Mouse (Mus musculus) heart, embryonic 13.5 days (tissue): ENCODE results near the gene Sema5a. TPM values are rescaled to one million over a fixed set of nuclear protein-coding genes. Genes with fewer than 3 reads are reported as not detected.

Source experiments
- ATAC-seq: fragments of 200-750 bp; cut with Nextera tagmentation; 2 replicates; pipeline ENCODE4 v1.8.0; 2017; ENCODE audit warnings: moderate TSS enrichment; ENCODE audit not compliant: insufficient number of reproducible peaks, low FRiP score, low TSS enrichment; ENCODE audit errors: extremely low read depth
- H3K27ac ChIP-seq: fragments of 300-500 bp; sonication (generic); replicated peaks from 2 replicates; pipeline ENCODE4 v1.5.1; 2015; ENCODE audit warnings: moderate library complexity, mild to moderate bottlenecking, inconsistent platforms
- H3K27me3 ChIP-seq: fragments of 300-500 bp; sonication (generic); replicated peaks from 2 replicates; pipeline ENCODE4 v1.6.1; 2015; ENCODE audit warnings: mild to moderate bottlenecking, inconsistent platforms
- H3K36me3 ChIP-seq: fragments of 300-500 bp; sonication (generic); 2 replicates; pipeline ENCODE4 v1.6.1; 2015; ENCODE audit warnings: mild to moderate bottlenecking, inconsistent platforms
- H3K4me1 ChIP-seq: fragments of 300-500 bp; sonication (generic); 2 replicates; pipeline ENCODE4 v1.6.1; 2015; ENCODE audit warnings: inconsistent platforms
- H3K4me2 ChIP-seq: fragments of 300-500 bp; sonication (generic); 2 replicates; pipeline ENCODE4 v1.6.1; 2015; ENCODE audit warnings: inconsistent platforms, mild to moderate bottlenecking, moderate library complexity
- H3K4me3 ChIP-seq: fragments of 300-500 bp; sonication (generic); 2 replicates; pipeline ENCODE4 v1.5.1; 2015; ENCODE audit warnings: moderate library complexity, mild to moderate bottlenecking, inconsistent platforms
- H3K9ac ChIP-seq: fragments of 300-500 bp; sonication (generic); 2 replicates; pipeline ENCODE4 v1.6.1; 2015; ENCODE audit warnings: inconsistent platforms, mild to moderate bottlenecking, moderate library complexity
- H3K9me3 ChIP-seq: fragments of 300-500 bp; sonication (generic); 2 replicates; pipeline ENCODE4 v1.6.1; 2016; ENCODE audit warnings: inconsistent platforms
- WGBS: fragments of 180-500 bp; shearing (Covaris S2); methylation state at CpG from one replicate; pipeline ENCODE4 v1.1.7; 2015; ENCODE audit warnings: mixed read lengths; 5-methylcytosine and 5-hydroxymethylcytosine counted together
- polyA plus RNA-seq: library from polyadenylated mRNA; unstranded; fragments of >200 nt; fragmentation: Nextera tagmentation; extraction: Ambion mirVana; gene quantifications from 2 replicates; pipeline ENCODE4 v1.2.1, GENCODE M21; 2015

Gene Sema5a
- polyA plus RNA-seq, 1 experiment from 2014 or later, result 6.3 TPM

DNA sequence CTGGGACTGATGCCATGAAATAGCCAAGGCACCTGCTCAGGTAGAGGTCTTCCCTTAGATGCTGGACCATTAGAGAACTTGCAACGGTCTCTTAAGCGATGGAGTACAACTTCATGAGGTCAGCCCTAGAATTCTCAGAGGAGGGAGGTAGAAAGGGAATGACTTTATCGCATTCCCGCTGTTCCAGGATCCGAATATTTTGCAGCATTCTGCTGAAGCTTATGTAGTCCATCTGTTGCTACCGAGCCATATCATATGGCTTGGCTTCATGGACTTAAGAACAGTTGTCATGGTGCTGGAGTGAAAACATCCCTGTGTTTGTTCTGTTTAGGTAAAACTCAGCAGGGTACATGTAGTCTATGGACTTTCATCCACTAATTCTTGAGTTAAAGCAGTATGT lies 369.1 kb downstream of the Sema5a start:
- Histone ChIP-seq H3K27ac (no peak overlapping the region), H3K4me2 (no peak overlapping the region), H3K4me3 (no peak overlapping the region), H3K36me3 (no peaks in the 10 kb centered on the region), H3K9me3 (no peaks in the 10 kb centered on the region), H3K9ac (no peak overlapping the region), H3K27me3 (no peaks in the 10 kb centered on the region), H3K4me1 (peaks cover 11% of the 10 kb centered on the region)
- no peak for ATAC-seq
- 83% methylated on average over 6 of the region's 6 CpGs for WGBS

DNA sequence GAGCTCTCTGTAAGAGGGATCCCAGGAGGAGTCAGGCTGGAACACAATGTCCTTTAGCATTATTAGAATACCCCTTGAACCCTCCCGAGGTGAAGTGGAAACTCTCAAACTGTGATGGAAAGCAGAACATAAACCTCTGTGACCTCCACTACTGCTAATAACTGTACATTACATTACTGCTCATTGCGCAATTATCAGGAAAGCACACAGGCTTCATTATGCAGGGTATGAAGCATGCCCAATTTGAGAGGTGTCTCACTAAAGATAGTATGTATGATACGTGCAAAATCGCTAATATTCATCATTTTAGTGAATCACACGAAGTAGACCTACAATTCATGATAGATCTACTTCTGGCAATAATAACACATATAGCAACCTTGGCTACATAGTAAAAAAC lies 371.2 kb downstream of the Sema5a start:
- Histone ChIP-seq H3K4me3 (no peak overlapping the region), H3K36me3 (no peaks in the 10 kb centered on the region), H3K27ac (no peak overlapping the region), H3K9ac (no peak overlapping the region), H3K4me1 (peaks cover 3% of the 10 kb centered on the region; the same call in 1 of the 2 replicates), H3K27me3 (no peaks in the 10 kb centered on the region), H3K9me3 (no peaks in the 10 kb centered on the region), H3K4me2 (no peak overlapping the region)
- WGBS, result 68% methylated on average over 5 of the region's 5 CpGs
- ATAC-seq, result no peak

DNA sequence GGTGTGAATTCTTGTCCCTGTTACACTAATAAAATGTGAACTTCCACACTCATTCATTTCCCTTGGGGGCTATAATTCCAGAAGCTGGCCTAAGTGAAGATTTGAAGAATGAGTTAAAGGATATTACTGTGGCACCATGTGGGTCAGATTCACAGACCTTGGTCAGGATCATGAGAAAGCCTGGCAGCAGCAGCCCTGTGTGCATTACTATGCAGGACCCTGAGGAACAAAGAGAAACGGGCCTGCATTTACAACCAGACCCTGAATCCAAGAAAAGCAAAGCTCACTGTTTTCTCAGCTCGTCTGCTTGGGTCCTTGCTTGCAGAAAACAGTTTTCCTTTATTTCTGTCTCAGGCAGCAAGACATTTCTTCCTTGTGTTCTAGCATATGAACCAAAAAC lies 374.6 kb downstream of the Sema5a start:
- Histone ChIP-seq H3K27ac (no peak overlapping the region), H3K9ac (no peak overlapping the region), H3K36me3 (no peaks in the 10 kb centered on the region), H3K4me3 (no peak overlapping the region), H3K27me3 (no peaks in the 10 kb centered on the region), H3K9me3 (no peaks in the 10 kb centered on the region), H3K4me1 (no peaks in the 10 kb centered on the region), H3K4me2 (no peak overlapping the region)
- WGBS, result 55% methylated on average over 2 of the region's 2 CpGs
- ATAC-seq, result no peak

DNA sequence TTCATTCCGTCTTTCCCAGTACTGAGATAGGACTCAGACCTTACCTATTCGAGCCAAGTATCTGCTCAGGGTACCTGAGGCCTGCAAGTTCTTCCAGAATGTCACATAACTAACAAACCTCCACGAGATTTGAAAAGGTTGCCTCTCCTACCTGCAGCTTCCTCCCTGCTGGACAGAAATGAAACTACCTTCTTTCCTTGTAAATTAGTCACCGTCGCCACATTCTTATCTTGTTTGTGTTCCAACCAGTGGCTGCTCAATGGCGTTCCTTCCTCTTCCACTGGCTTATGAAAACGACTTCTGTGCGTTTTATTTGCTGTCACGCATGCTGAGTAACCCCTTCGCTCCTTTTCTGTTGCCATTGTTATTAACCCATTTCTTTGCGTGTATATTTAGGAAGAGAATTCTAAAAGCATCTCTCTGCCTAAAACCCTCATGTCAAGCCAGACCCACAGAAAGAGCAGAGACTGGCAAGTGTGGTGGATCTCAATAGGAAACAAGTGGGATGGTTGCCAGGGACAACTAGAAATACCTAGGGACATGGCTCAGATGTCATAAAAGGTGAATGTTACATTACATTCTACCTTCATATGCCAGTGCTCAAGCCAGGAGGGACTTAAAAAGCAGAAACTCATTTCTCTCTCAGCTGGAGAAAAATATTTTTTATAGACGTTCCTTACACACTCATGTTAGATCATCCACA lies 378.6 kb downstream of the Sema5a start:
- Histone ChIP-seq H3K9ac (no peak overlapping the region), H3K9me3 (no peaks in the 10 kb centered on the region), H3K4me1 (no peaks in the 10 kb centered on the region), H3K4me2 (no peak overlapping the region), H3K4me3 (no peak overlapping the region), H3K27ac (no peak overlapping the region), H3K36me3 (no peaks in the 10 kb centered on the region), H3K27me3 (no peaks in the 10 kb centered on the region)
- WGBS, result 64% methylated on average over 12 of the region's 12 CpGs
- ATAC-seq, result no peak

DNA sequence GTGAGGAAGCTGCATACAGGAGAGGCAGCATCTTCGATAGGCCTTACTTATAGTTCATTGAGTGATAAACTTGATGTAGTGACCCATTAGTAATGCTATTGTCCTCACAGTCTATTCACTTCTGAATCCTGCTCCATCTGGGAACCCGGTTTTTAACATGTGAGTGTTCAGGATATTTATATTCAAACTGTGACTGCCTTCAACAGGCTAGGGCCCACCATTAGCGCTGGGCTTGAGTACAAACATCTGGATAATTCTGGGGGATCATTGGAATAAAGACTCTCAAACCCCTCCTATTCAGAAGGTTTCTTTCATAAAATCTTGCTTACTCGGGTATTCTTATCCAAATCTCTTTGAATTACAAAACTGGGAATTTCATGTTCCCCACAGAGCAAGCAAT lies 379.5 kb downstream of the Sema5a start:
- no peak overlapping the region for H3K27ac ChIP-seq
- no peak overlapping the region for H3K9ac ChIP-seq
- H3K9me3 ChIP-seq, result no peaks in the 10 kb centered on the region
- no peaks in the 10 kb centered on the region for H3K36me3 ChIP-seq
- no peak overlapping the region for H3K4me2 ChIP-seq
- no peaks in the 10 kb centered on the region for H3K4me1 ChIP-seq
- no peak for ATAC-seq
- H3K27me3 ChIP-seq, result no peaks in the 10 kb centered on the region
- H3K4me3 ChIP-seq, result no peak overlapping the region
- WGBS, result 72% methylated on average over 4 of the region's 4 CpGs

DNA sequence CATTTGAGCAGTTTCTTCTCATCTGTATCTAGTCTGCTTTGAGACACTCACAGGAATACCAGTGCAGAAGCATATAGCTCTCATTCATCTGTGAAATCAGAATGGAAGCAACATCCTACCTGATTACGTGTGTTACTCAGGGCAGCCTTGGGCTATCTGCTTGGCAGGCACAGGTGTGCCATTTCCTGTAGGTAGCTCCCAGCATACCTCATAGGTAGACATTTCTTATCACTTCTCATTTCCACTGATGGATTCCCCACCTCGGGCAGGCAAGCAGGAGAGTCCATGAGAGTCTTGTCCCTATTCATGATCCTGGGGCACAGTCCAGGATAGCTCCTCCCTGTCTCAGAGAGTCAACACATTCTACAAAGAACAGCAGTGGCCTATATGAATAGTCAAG lies 381.4 kb downstream of the Sema5a start:
- Histone ChIP-seq H3K9me3 (no peaks in the 10 kb centered on the region), H3K4me1 (peaks cover 2% of the 10 kb centered on the region; the same call in 1 of the 2 replicates), H3K9ac (no peak overlapping the region), H3K27me3 (no peaks in the 10 kb centered on the region), H3K4me2 (no peak overlapping the region), H3K4me3 (no peak overlapping the region), H3K36me3 (no peaks in the 10 kb centered on the region; the same call in 1 of the 2 replicates), H3K27ac (no peak overlapping the region)
- no peak for ATAC-seq
- 63% methylated on average over 2 of the region's 2 CpGs for WGBS

DNA sequence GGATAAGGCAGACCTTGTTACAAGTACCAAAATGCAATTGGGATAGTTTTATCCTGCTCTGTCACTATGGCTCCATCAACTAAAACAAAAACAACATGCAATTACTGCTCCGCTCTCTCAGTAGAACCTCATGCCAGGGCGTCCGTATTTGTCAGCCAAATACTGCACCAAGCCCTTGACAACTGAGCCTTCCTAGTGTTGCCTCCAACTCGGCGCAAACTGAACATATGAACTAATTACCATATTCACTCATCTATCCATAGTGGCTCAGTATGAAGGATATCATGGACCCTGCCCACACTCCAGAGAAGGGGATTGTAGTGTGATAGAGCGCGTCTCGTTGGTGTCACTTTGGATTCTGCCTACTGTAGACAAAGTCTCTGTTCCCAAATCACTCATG lies 389.1 kb downstream of the Sema5a start:
- Histone ChIP-seq H3K9me3 (no peaks in the 10 kb centered on the region), H3K4me1 (peaks cover 9% of the 10 kb centered on the region; the same call in 1 of the 2 replicates), H3K36me3 (no peaks in the 10 kb centered on the region; the same call in 1 of the 2 replicates), H3K4me3 (no peak overlapping the region), H3K9ac (no peak overlapping the region), H3K4me2 (no peak overlapping the region), H3K27ac (no peak overlapping the region), H3K27me3 (no peaks in the 10 kb centered on the region)
- ATAC-seq, result no peak
- WGBS, result 87% methylated on average over 8 of the region's 8 CpGs

DNA sequence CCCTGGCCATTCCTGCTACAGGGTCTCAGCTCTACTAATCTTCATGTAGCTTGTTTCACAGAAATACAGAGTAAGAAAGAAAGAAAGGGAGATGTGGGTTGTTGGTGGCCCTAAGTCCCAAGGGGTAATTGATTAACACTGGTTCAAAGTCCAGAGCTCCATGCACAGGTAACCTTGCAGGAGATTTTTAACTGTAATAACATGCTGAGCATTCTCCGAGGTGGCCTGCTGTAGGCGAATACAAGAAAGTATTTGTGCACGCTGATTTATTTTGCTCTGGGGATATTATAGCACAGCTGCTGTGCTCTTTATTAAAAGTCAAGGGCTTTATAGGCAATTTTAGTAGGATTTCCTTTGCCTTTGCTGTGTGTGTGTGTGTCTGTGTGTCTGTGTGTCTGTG lies 393.3 kb downstream of the Sema5a start:
- 84% methylated on average over 3 of the region's 3 CpGs for WGBS
- Histone ChIP-seq H3K27ac (no peak overlapping the region), H3K4me2 (no peak overlapping the region), H3K4me3 (no peak overlapping the region), H3K27me3 (no peaks in the 10 kb centered on the region), H3K9me3 (no peaks in the 10 kb centered on the region), H3K36me3 (no peaks in the 10 kb centered on the region), H3K4me1 (no peaks in the 10 kb centered on the region), H3K9ac (no peak overlapping the region)
- ATAC-seq, result no peak

DNA sequence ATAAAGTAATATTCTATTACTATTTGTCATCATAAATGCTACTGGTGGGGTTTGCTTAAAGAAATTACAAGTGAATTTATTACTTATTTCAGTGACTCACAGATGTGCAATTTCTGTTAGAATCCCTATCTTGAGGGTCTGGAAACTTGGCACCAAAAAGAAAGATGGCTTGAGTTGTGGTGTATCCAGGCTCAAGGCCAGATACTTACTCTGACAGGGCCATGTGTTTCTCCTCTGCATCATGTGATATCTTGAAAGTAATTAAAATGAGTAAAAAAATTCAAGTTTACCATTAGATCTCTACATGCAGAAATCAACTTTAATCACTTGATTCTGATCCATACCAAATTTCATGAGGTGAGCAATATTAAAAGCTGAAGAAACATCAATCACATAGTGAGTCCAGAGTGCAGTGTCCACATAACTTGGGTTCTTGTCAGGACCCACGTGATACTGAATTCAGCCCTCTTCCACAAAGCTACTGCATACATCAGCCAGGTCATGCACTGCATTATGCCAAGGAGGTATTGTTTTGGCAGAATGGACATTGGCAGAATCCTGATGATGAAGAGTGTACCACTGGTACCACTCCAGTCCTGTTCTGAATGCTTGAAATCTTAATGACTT lies 402.6 kb downstream of the Sema5a start:
- no peaks in the 10 kb centered on the region for H3K27me3 ChIP-seq
- H3K36me3 ChIP-seq, result no peaks in the 10 kb centered on the region
- WGBS, result 62% methylated on average over 1 of the region's 1 CpGs
- no peak overlapping the region for H3K9ac ChIP-seq
- no peaks in the 10 kb centered on the region for H3K9me3 ChIP-seq
- H3K4me2 ChIP-seq, result no peak overlapping the region
- no peak overlapping the region for H3K4me3 ChIP-seq
- H3K27ac ChIP-seq, result 0 out of 2 replicates have a peak overlapping the region, but pooled peaks have one; percentile 36
- ATAC-seq, result no peak
- peaks cover 6% of the 10 kb centered on the region; the same call in 1 of the 2 replicates for H3K4me1 ChIP-seq

DNA sequence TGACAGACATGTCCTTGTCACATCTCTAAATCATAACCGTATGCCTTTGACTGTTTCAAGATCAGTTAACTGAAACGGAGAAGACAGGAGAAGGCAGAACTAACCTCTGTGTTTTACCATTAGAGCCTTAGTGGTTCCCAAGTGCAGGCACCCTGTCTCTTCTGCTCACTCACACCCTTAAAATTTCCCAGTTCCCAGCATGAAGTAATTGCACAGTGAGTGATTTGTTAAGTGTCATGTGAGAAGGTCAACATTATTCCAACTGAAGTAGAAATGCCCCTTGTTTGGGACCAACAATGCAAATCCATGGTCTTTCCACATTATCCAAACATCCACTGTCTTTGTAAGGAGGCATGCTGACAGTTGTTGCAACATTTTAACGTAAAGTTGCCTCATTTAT lies 409.4 kb downstream of the Sema5a start:
- Histone ChIP-seq H3K27ac (no peak overlapping the region), H3K9ac (no peak overlapping the region), H3K4me3 (no peak overlapping the region), H3K9me3 (no peaks in the 10 kb centered on the region), H3K36me3 (no peaks in the 10 kb centered on the region), H3K4me2 (no peak overlapping the region), H3K27me3 (no peaks in the 10 kb centered on the region), H3K4me1 (peaks cover 7% of the 10 kb centered on the region; the same call in 1 of the 2 replicates)
- 62% methylated on average over 3 of the region's 3 CpGs for WGBS
- no peak for ATAC-seq

DNA sequence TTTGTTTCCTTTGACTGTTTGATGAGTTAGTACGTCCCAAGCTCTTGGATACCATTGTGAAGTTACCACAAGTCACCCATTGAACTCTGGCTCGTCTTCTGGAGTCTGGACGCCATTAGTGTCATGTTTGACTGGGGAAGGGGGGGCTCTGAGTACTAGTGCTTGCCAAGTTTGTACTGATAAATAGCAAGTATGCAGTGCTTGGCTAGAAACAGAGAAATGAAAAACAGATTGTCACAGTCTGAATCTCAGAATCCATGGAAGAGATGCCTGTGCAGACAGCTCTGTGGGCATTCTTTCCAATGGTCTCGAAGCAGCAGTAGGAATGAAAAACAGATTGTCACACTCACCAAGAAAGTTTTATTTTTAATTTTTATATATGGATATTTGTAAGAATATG lies 411.4 kb downstream of the Sema5a start:
- ATAC-seq, result no peak
- H3K4me3 ChIP-seq, result no peak overlapping the region
- no peaks in the 10 kb centered on the region for H3K36me3 ChIP-seq
- H3K4me1 ChIP-seq, result peaks cover 7% of the 10 kb centered on the region; the same call in 1 of the 2 replicates
- 52% methylated on average over 4 of the region's 4 CpGs for whole genome bisulfite sequencing
- H3K9ac ChIP-seq, result no peak overlapping the region
- no peak overlapping the region for H3K4me2 ChIP-seq
- H3K9me3 ChIP-seq, result no peaks in the 10 kb centered on the region
- no peak overlapping the region for H3K27ac ChIP-seq
- H3K27me3 ChIP-seq, result no peaks in the 10 kb centered on the region

DNA sequence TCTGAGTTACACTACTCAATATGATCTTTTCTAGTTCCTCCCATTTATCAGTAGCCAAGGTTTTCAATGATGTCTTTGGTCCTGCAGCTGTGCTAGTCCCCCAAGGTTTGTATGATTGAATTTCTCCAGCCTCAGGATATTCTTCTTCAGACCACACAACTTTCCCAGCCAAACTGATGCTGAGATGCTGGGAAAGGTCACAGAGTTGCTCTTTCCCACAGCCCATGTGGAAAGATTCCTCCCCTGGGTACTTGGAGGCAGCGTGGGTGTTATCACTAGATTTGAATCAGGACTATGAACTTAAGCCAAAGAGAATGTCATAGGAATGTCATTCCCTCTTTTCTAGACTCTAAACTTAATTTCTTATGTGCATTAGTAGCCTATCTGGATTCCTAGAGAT lies 431.8 kb downstream of the Sema5a start:
- 37% methylated on average over 1 of the region's 1 CpGs for WGBS
- no peaks in the 10 kb centered on the region for H3K4me1 ChIP-seq
- H3K9me3 ChIP-seq, result no peaks in the 10 kb centered on the region
- H3K4me2 ChIP-seq, result no peak overlapping the region
- H3K36me3 ChIP-seq, result no peaks in the 10 kb centered on the region
- no peak overlapping the region for H3K4me3 ChIP-seq
- no peaks in the 10 kb centered on the region for H3K27me3 ChIP-seq
- ATAC-seq, result no peak
- H3K27ac ChIP-seq, result no peak overlapping the region
- H3K9ac ChIP-seq, result no peak overlapping the region
